Mouse (Mus musculus): ENCODE measurements around the gene Rpp14. TPM values are rescaled to one million over a fixed set of nuclear protein-coding genes. Genes with fewer than 3 reads are reported as not detected.

The Rpp14 gene
- total and polyA plus RNA-seq, 3 experiments: 7.1 to 62.4 (median 11.2) TPM

- Histone ChIP-seq H3K4me1 (ENCODE audit: insufficient read depth, low read depth, low read length) (no peaks in the 10 kb centered on the region), H3K36me3 (replicated peaks) (peaks cover 24% of the 10 kb centered on the region), H3K4me3 (ENCODE audit: low read depth, low read length) (no peak overlapping the region), H3K27me3 (ENCODE audit: insufficient read depth, low read length) (no peaks in the 10 kb centered on the region), H3K9me3 (replicated peaks) (no peaks in the 10 kb centered on the region)
- DNase-seq (ENCODE audit: low spot score) (no peak), ATAC-seq (ENCODE audit: extremely low read depth, insufficient number of reproducible peaks, low FRiP score, poor library complexity, severe bottlenecking) (no peak)
- TF ChIP-seq POLR2AphosphoS5 (IDR thresholded peaks at IDR 0.05; ENCODE audit: insufficient replicate concordance, low read depth, low read length): no peak
- no peak for TF ChIP-seq GATA2 (IDR thresholded peaks at IDR 0.05; ENCODE audit: borderline replicate concordance, low read depth, low read length)
- no peak for TF ChIP-seq CTCF (IDR thresholded peaks at IDR 0.05; ENCODE audit: low read depth, low read length)
- TF ChIP-seq TAL1 (conservative IDR thresholded peaks at IDR 0.05; ENCODE audit: low read depth, low read length): no peak
- no peak for TF ChIP-seq GATA1 (IDR thresholded peaks at IDR 0.05; ENCODE audit: borderline replicate concordance, low read length)
These were observed 59.9 kb downstream of the Rpp14 start for GRCm38 (mm10) chr14:8139724-8140710.

- TF ChIP-seq CTCF (IDR thresholded peaks at IDR 0.05; ENCODE audit: low read depth, low read length) (no peak), TAL1 (conservative IDR thresholded peaks at IDR 0.05; ENCODE audit: low read depth, low read length) (no peak), POLR2AphosphoS5 (IDR thresholded peaks at IDR 0.05; ENCODE audit: insufficient replicate concordance, low read depth, low read length) (no peak), GATA2 (IDR thresholded peaks at IDR 0.05; ENCODE audit: borderline replicate concordance, low read depth, low read length) (no peak), GATA1 (IDR thresholded peaks at IDR 0.05; ENCODE audit: borderline replicate concordance, low read length) (no peak)
- ATAC-seq (ENCODE audit: extremely low read depth, insufficient number of reproducible peaks, low FRiP score, poor library complexity, severe bottlenecking) (no peak), DNase-seq (ENCODE audit: low spot score) (no peak)
- Histone ChIP-seq H3K27me3 (ENCODE audit: insufficient read depth, low read length) (no peaks in the 10 kb centered on the region), H3K4me1 (ENCODE audit: insufficient read depth, low read depth, low read length) (no peaks in the 10 kb centered on the region), H3K36me3 (replicated peaks) (peaks cover 29% of the 10 kb centered on the region), H3K4me3 (ENCODE audit: low read depth, low read length) (no peak overlapping the region), H3K9me3 (replicated peaks) (no peaks in the 10 kb centered on the region)
These were observed 61.0 kb downstream of the Rpp14 start for GRCm38 (mm10) chr14:8141131-8141530.

Other genes starting within 250 kb of the Rpp14 start
- gene Gm45521, start 123.1 kb upstream of the Rpp14 start, total RNA-seq (2014; fragmentation: Nextera tagmentation): not detected in 2 replicates
- gene Gm45521, start 123.1 kb upstream of the Rpp14 start, total RNA-seq (2017): not detected in 2 replicates
- gene Gm45521, start 123.1 kb upstream of the Rpp14 start, polyA plus RNA-seq (2012): not detected in 2 replicates
- gene Dnase1l3, start 85.8 kb upstream of the Rpp14 start, total RNA-seq (2014; fragmentation: Nextera tagmentation): not detected in 2 replicates
- 0.05 and 0.64 TPM in 2 replicates for gene Dnase1l3, start 85.8 kb upstream of the Rpp14 start, total RNA-seq (2017)
- gene Dnase1l3, start 85.8 kb upstream of the Rpp14 start, polyA plus RNA-seq (2012): not detected in 2 replicates
- not detected in 2 replicates for gene Abhd6, start 77.5 kb upstream of the Rpp14 start, total RNA-seq (2014; fragmentation: Nextera tagmentation)
- gene Abhd6, start 77.5 kb upstream of the Rpp14 start, total RNA-seq (2017): 0.06 TPM in 1 of 2 replicates, not detected in the other
- gene Abhd6, start 77.5 kb upstream of the Rpp14 start, polyA plus RNA-seq (2012): not detected in 2 replicates
- gene Pxk, start 17.8 kb downstream of the Rpp14 start, total RNA-seq (2014; fragmentation: Nextera tagmentation): 10.9 and 14.0 TPM in 2 replicates
- 5.3 and 6.1 TPM in 2 replicates for gene Pxk, start 17.8 kb downstream of the Rpp14 start, total RNA-seq (2017)
- gene Pxk, start 17.8 kb downstream of the Rpp14 start, polyA plus RNA-seq (2012): 2.1 and 2.7 TPM in 2 replicates
- gene Pdhb, start 92.7 kb downstream of the Rpp14 start, total RNA-seq (2014; fragmentation: Nextera tagmentation): 76.1 and 91.4 TPM in 2 replicates
- gene Pdhb, start 92.7 kb downstream of the Rpp14 start, total RNA-seq (2017): 141 and 182 TPM in 2 replicates
- gene Pdhb, start 92.7 kb downstream of the Rpp14 start, polyA plus RNA-seq (2012): 72.1 and 79.4 TPM in 2 replicates
- 3.1 and 4.6 TPM in 2 replicates for gene Kctd6, start 133.8 kb downstream of the Rpp14 start, total RNA-seq (2014; fragmentation: Nextera tagmentation)
- gene Kctd6, start 133.8 kb downstream of the Rpp14 start, total RNA-seq (2017): 9.3 and 9.9 TPM in 2 replicates
- 0.64 and 0.70 TPM in 2 replicates for gene Kctd6, start 133.8 kb downstream of the Rpp14 start, polyA plus RNA-seq (2012)
- not detected in 2 replicates for gene Acox2, start 179.0 kb downstream of the Rpp14 start, total RNA-seq (2014; fragmentation: Nextera tagmentation)
- not detected in 2 replicates for gene Acox2, start 179.0 kb downstream of the Rpp14 start, total RNA-seq (2017)
- not detected in 2 replicates for gene Acox2, start 179.0 kb downstream of the Rpp14 start, polyA plus RNA-seq (2012)
- gene Fam107a, start 237.7 kb downstream of the Rpp14 start, total RNA-seq (2014; fragmentation: Nextera tagmentation): not detected in 2 replicates
- 0.05 and 0.06 TPM in 2 replicates for gene Fam107a, start 237.7 kb downstream of the Rpp14 start, total RNA-seq (2017)
- not detected in 2 replicates for gene Fam107a, start 237.7 kb downstream of the Rpp14 start, polyA plus RNA-seq (2012)

Data from G1E (cell line).